Mouse (Mus musculus): ENCODE measurements around the gene Man1b1. TPM values are rescaled to one million over a fixed set of nuclear protein-coding genes. Genes with fewer than 3 reads are reported as not detected.

Man1b1 gene
- total RNA-seq, 2 experiments from 2014 or later, result 51.0 to 61.3 TPM

- peak; percentile 55 for DNase-seq
- intact Hi-C loops (cut with DNase I), result no loop called here
Measured at GRCm38 (mm10) chr2:25304657-25305541, 27.2 kb upstream of the Man1b1 start.

GRCm38 (mm10) chr2:25305587-25306359, 26.4 kb upstream of the Man1b1 start:
- DNase-seq, result no peak
- intact Hi-C loops (cut with DNase I), result no loop called here

DNA sequence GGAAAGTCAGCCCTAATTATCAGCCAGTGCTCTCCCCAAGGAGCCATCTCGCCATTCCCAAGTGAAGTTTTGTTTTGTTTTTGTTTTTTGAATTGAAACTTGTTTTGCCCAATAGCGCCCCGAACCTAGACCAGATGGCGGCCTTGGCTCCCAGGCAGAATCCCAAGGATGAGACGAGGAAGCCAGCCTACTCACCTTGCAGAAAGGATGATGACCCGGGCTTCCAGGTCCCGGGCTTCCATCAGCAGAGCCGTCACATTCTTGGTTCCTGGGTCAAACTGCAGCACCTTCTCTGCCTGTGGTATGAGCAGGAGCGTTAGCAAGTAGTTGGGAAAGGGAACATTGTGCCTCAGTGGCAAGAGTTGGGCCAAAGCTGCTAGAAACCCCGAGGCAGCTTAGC, 22.0 kb upstream of the Man1b1 start:
- intact Hi-C loops (cut with DNase I), result no loop called here
- DNase-seq, result no peak

DNA sequence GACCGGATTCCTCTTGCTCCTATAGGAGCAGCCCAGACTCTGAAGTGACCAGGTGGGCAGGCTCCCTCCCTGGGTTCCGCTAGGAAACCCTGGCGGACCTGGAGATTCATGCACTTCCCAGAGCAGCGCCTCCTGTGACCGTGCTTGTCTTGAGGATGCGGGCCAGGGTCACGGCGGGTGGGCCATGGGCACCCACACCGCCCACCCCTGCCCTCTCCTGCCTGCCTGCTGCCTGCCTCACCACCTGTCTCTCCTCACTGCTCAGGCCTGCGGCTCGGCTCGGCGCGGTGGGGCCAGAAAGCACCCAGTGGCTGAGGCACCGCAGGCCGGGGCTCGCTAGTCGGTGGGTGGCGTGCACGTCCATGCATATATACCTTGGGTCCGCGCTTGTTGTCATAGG, 21.2 kb upstream of the Man1b1 start:
- intact Hi-C loops (cut with DNase I), result no loop called here
- DNase-seq, result no peak

DNA sequence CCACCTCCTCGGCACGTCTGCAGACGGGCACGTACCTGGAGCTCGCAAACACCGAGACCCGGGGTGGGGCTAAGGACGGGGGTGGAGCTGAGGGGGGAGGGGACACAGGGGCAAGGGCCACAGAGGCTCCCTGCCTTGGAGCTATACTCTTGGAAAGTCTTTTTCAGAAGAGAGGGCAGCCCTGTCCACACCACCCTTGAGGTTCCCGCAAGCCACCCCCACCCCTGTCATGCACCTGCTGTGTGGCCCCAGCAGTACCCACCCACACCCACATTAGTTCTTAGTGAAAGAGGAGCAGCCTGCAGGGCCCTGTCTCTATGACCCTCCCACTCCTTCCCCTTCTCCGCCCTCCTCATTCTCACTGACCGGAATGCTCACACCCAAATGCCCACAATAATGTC, 20.6 kb upstream of the Man1b1 start:
- intact Hi-C loops (cut with DNase I), result no loop called here
- DNase-seq, result no peak

GRCm38 (mm10) chr2:25318119-25318966, 13.8 kb upstream of the Man1b1 start:
- no peak for DNase-seq
- intact Hi-C loops (cut with DNase I), result no loop called here

DNA sequence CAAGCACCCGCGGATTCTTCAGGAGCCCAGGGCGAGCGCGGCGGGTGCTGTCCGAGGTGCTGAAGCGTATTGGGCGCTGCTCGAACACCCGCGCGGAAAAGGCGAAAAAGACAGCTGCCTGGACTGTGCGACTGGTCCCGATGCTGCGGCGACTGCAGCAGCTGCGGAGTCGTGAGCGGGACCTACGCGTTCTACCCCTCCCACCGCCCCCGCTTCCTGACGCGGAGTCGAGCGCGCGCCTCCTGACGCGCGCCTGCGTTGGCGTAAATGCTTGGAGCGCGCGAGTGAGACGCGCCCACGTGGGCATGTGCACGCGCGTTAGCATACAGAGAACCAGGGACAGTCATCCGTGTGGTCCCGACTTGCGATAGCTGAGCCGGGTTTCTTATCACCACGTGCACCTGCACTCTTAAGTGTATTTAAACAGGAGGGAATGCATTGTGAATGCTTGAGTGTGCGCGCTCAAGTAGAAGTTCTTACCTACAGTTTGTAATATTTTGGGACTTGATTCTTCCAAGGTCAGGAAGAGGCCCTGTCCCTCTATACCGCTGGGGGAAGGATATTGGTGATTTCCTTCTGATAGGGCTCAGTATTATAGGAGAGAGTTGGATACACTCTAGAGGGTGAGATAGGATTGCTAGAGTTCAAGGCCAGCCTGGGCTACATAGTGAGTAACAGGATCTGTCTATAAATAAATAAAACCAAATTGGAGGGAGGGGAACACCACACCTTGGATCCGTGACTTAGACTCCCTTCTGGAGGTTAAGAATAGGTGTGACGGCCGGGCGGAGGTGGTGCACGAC, 13.0 kb upstream of the Man1b1 start, which contains the start of gene Grin1:
Gene Grin1 (minus strand): TSS at position 217 of the 803 bp plus-strand sequence.
- DNase-seq, result peak; percentile 82
- intact Hi-C loops (cut with DNase I), result no loop called here

GRCm38 (mm10) chr2:25320084-25320483, 12.1 kb upstream of the Man1b1 start:
- DNase-seq, result no peak
- intact Hi-C loops (cut with DNase I), result no loop called here

GRCm38 (mm10) chr2:25326036-25326435, 6.1 kb upstream of the Man1b1 start:
- DNase-seq, result no peak
- intact Hi-C loops (cut with DNase I), result no loop called here

DNA sequence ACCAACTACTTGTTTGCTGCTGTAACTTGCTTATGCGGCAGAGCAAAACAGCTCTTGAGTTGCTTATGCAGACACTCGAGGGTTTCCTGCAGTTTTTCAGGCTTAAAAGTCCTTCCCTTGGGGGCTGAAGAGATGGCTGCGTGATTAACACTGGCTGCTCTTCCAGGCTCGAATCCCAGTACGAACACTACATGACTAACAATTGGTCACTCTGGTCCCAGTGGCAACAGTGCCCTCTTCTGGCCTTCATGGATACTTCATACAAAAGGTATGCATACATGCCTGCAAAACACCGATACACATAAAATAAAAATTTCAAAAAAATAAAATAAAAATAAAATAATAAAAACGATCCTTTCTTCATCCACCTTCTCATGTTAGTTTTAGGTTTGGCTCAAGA, 3.7 kb upstream of the Man1b1 start:
- peak; percentile 59 for DNase-seq
- intact Hi-C loops (cut with DNase I), result no loop called here

DNA sequence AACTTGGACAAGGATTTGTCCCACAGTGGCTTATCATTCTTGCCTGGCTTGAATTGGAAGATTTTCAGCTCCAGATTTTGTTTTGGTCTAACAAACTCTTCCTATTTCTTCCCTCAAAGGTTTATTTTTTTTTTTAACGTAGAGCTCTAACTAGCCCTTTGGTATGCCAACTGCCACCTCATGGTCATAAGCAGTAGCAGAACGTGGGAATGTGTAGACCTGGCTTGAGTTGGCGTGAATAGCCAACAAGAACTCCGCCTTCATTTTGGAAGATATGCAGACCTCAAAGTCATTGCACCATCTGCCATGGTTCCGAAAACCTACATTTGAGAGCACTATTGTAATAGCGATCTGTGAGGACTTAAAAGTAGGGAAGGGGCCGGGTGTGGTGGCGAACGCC, 668 bp upstream of the Man1b1 start:
- DNase-seq, result no peak
- intact Hi-C loops (cut with DNase I), result no loop called here

- DNase-seq, result no peak
- intact Hi-C loops (cut with DNase I), result no loop called here
Measured at GRCm38 (mm10) chr2:25333569-25333968, 1.4 kb downstream of the Man1b1 start.

GRCm38 (mm10) chr2:25338303-25338702, 6.2 kb downstream of the Man1b1 start:
- no peak for DNase-seq
- intact Hi-C loops (cut with DNase I), result no loop called here

GRCm38 (mm10) chr2:25348162-25348561, 16.0 kb downstream of the Man1b1 start:
- no peak for DNase-seq
- intact Hi-C loops (cut with DNase I), result no loop called here

DNA sequence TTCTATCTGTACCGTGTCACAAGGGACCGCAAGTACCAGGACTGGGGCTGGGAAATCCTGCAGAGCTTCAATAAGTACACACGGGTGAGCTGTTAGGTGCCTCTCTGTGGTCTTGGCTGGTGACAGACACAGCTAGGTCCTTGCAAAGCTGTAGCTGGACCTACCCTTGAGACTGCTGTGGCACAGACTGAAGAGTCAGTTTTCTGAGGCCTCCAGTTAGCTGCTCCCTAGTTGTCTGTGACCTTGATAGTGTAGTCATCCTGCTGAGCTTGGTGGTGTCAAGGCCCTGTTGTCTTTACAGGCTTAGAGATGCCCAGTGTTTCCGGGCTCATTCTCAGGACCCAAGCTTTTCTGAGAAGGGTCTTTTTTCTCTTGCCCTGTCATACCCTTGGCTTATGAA, 17.4 kb downstream of the Man1b1 start:
- intact Hi-C loops (cut with DNase I), result no loop called here
- DNase-seq, result no peak

- intact Hi-C loops (cut with DNase I), result no loop called here
Measured at GRCm38 (mm10) chr2:25350701-25351100, 18.6 kb downstream of the Man1b1 start.

DNA sequence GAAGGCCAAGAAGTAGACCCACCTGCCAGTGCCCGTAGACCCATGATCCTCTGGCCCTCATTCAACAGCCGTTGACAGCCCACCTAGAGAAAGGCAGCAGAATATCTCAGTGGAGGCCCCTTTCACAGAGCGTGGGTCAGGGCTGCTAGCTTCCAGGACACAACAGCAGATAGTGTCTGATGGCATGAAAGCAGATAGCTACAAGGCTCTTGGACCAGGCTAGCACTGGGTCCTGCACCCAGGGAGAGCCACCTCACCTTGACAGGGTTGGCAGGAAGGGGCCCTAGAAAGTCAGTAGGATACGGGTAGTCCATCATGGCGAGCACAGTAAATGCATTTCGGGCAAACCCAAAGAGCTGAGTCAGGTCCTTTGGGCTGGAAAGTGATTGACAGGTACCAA, 22.1 kb downstream of the Man1b1 start:
- intact Hi-C loops (cut with DNase I), result no loop called here
- no peak for DNase-seq

More at GRCm38 (mm10) chr2:25350701-25351100, 18.6 kb downstream of the Man1b1 start:
- DNase-seq, result no peak

DNA sequence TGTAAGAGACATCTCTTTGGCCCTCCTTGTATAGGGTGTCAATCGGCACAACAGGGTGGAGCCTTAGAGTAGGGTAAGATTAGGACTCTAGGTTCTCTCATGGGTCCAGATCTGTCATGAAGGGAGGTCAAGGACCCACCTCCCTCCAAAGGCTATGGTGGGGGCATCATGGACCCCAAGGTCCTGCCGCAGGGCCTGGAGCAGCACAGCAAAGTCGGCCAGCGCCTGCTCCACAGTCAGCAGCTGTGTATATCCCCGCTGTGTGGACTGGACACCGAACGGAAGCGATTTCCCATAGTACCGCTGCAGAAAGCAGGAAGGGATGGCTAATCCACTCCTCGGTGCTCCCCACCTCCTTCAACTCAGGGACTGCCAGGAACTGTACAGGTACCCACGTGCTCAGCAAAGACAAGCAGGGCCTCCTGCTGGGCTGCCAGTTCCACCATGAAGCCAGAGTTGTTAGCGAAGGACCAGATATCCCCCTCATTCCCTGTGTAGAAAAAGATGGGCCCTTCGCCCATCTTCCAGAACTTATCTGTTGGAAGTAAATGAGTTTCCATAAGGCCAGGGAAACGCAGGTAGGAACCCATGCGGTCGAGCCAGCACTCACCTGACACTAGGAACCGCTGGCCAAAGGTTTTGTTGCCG, 23.4 kb downstream of the Man1b1 start:
- intact Hi-C loops (cut with DNase I), result no loop called here
- DNase-seq, result no peak

DNA sequence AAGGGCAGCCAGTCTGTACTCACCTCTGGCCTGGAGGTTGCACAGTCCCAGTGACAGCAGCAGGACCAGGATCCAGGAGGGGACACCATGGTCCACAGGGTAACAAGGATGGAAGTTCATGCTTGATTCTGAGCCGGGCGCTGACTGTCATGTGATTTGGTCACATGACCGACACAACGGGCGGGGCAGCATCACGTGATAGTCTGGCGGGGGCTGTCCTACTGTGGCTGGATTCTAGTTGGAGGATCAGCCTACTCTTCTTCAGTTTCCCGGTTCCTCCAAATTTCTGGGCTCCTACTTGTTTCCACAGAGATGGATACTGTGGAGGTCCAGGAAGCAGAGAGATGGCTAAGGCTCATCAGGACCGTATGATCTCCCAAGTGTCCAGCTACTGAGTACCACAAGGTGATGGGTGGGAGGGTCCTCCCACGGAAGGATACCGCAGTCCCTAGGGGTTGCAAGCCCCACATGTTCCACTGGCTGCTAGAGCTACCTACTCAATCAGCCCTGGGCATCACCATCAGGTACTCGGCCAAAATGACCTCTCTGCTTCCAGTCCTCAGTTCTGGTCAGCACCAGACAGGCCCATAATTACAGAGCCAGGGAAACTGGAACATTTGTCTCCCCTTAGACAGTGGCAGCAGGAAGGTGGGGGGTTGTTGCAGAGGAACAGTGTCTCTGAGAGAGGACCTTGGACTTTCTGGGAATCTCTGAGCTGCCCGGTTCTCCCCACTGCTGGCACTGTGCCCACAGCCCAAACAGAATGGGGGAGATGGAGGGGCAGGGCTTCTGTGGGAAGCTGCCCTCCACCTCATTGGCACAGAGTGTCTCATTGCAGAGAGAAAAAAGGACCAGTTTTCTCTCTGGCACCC, 24.3 kb downstream of the Man1b1 start, which contains the start of gene Dpp7:
Gene Dpp7 (minus strand): TSS at position 152 of the 872 bp plus-strand sequence.
- DNase-seq, result peak; percentile 85
- intact Hi-C loops (cut with DNase I), result no loop called here
